Mouse (Mus musculus): Measurements from ENCODE around the gene Abcc2. TPM values are rescaled to one million over a fixed set of nuclear protein-coding genes. Genes with fewer than 3 reads are reported as not detected.

The Abcc2 gene
- polyA plus RNA-seq, 1 experiment from 2014 or later: 0.04 TPM

DNA sequence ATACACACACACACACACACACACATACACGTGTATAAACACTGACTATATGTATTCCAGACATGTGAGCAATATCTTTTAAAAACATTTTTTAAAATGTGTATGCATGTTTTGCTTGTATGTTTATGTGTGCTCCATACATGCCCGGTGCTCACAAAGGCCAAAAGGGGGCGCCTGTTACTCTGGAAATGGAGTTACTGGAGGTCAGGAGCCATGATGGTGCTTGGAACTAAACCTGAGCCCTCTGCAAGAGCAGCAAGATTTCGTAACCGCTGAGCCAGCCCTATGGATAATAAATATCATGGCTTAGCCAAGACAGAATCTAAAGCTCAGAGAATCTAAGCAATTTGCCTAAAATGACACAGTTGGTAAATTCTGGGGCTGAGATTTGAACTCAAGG lies 105.2 kb downstream of the Abcc2 start:
- H3K4me3 ChIP-seq (ENCODE audit: low read depth, low read length): no peak overlapping the region
- H3K9ac ChIP-seq (ENCODE audit: low read depth, low read length): no peak overlapping the region
- H3K9me3 ChIP-seq (replicated peaks; ENCODE audit: control insufficient read depth, low read length): no peaks in the 10 kb centered on the region
- ATAC-seq (replicated peaks; ENCODE audit: insufficient number of reproducible peaks, low FRiP score, low TSS enrichment): no peak
- H3K4me1 ChIP-seq (ENCODE audit: control insufficient read depth, insufficient read depth, low read length): peaks cover 11% of the 10 kb centered on the region
- no peak overlapping the region for H3K4me2 ChIP-seq
- no peak overlapping the region for H3K27ac ChIP-seq (ENCODE audit: low read depth, low read length)
- WGBS (ENCODE audit: insufficient replicate concordance): 78% methylated on average over 5 of the region's 5 CpGs
- H3K27me3 ChIP-seq (ENCODE audit: control insufficient read depth, insufficient read depth, low read length): no peaks in the 10 kb centered on the region
- H3K36me3 ChIP-seq (ENCODE audit: control insufficient read depth, insufficient read depth, low read length): no peaks in the 10 kb centered on the region

- no peak overlapping the region for H3K4me2 ChIP-seq
- WGBS (ENCODE audit: insufficient replicate concordance): 83% methylated on average over 2 of the region's 2 CpGs
- no peak for ATAC-seq (replicated peaks; ENCODE audit: insufficient number of reproducible peaks, low FRiP score, low TSS enrichment)
- H3K9me3 ChIP-seq (replicated peaks; ENCODE audit: control insufficient read depth, low read length): no peaks in the 10 kb centered on the region
- no peaks in the 10 kb centered on the region for H3K27me3 ChIP-seq (ENCODE audit: control insufficient read depth, insufficient read depth, low read length)
- no peak overlapping the region for H3K27ac ChIP-seq (ENCODE audit: low read depth, low read length)
- H3K9ac ChIP-seq (ENCODE audit: low read depth, low read length): no peak overlapping the region
- no peak overlapping the region for H3K4me3 ChIP-seq (ENCODE audit: low read depth, low read length)
- H3K4me1 ChIP-seq (ENCODE audit: control insufficient read depth, insufficient read depth, low read length): peaks cover 11% of the 10 kb centered on the region
- H3K36me3 ChIP-seq (ENCODE audit: control insufficient read depth, insufficient read depth, low read length): no peaks in the 10 kb centered on the region
Observed at GRCm38 (mm10) chr19:43887725-43888124, 105.7 kb downstream of the Abcc2 start.

Other genes with a start within 250 kb of the Abcc2 start
- gene Nkx2-3, start 169.9 kb upstream of the Abcc2 start, polyA plus RNA-seq (2014; fragmentation: Nextera tagmentation; extraction: Ambion mirVana): not detected in 2 replicates
- 5.7 and 9.5 TPM in 2 replicates for gene Slc25a28, start 107.3 kb upstream of the Abcc2 start, polyA plus RNA-seq (2014; fragmentation: Nextera tagmentation; extraction: Ambion mirVana)
- 9.1 and 10.6 TPM in 2 replicates for gene Entpd7, start 92.5 kb upstream of the Abcc2 start, polyA plus RNA-seq (2014; fragmentation: Nextera tagmentation; extraction: Ambion mirVana)
- 8.6 and 10.9 TPM in 2 replicates for gene Cutc, start 29.2 kb upstream of the Abcc2 start, polyA plus RNA-seq (2014; fragmentation: Nextera tagmentation; extraction: Ambion mirVana)
- 8.8 and 10.4 TPM in 2 replicates for gene Cox15, start 29.2 kb upstream of the Abcc2 start, polyA plus RNA-seq (2014; fragmentation: Nextera tagmentation; extraction: Ambion mirVana)
- 11.4 and 11.7 TPM in 2 replicates for gene Dnmbp, start 158.0 kb downstream of the Abcc2 start, polyA plus RNA-seq (2014; fragmentation: Nextera tagmentation; extraction: Ambion mirVana)
- 0.77 and 2.0 TPM in 2 replicates for gene Cpn1, start 204.4 kb downstream of the Abcc2 start, polyA plus RNA-seq (2014; fragmentation: Nextera tagmentation; extraction: Ambion mirVana)
- gene Cyp2c23, start 247.0 kb downstream of the Abcc2 start, polyA plus RNA-seq (2014; fragmentation: Nextera tagmentation; extraction: Ambion mirVana): 0.20 TPM in 1 of 2 replicates, not detected in the other